Mouse (Mus musculus) midbrain, embryonic 15.5 days (tissue): ENCODE results near the gene Ccdc7a. TPM values are rescaled to one million over a fixed set of nuclear protein-coding genes. Genes with fewer than 3 reads are reported as not detected.

Source experiments
- ATAC-seq: fragments of 200-750 bp; cut with Nextera tagmentation; replicated peaks from 2 replicates; pipeline ENCODE4 v1.8.0; 2017; ENCODE audit warnings: moderate TSS enrichment
- H3K27ac ChIP-seq: fragments of 300-500 bp; sonication (generic); 2 replicates; pipeline ENCODE4 v1.5.1; 2015; ENCODE audit warnings: mild to moderate bottlenecking, inconsistent platforms
- H3K27me3 ChIP-seq: fragments of 300-500 bp; sonication (generic); replicated peaks from 2 replicates; pipeline ENCODE4 v1.6.1; 2015; ENCODE audit warnings: inconsistent platforms
- H3K36me3 ChIP-seq: fragments of 300-500 bp; sonication (generic); replicated peaks from 2 replicates; pipeline ENCODE4 v1.6.1; 2015; ENCODE audit warnings: inconsistent platforms
- H3K4me1 ChIP-seq: fragments of 300-500 bp; sonication (generic); 2 replicates; pipeline ENCODE4 v1.6.1; 2015; ENCODE audit warnings: inconsistent platforms
- H3K4me2 ChIP-seq: fragments of 300-500 bp; sonication (generic); 2 replicates; pipeline ENCODE4 v1.6.1; 2015; ENCODE audit warnings: inconsistent platforms, mild to moderate bottlenecking, moderate library complexity
- H3K4me3 ChIP-seq: fragments of 300-500 bp; sonication (generic); 2 replicates; pipeline ENCODE4 v1.5.1; 2015; ENCODE audit warnings: mild to moderate bottlenecking, inconsistent platforms
- H3K9ac ChIP-seq: fragments of 300-500 bp; sonication (generic); 2 replicates; pipeline ENCODE4 v1.6.1; 2015; ENCODE audit warnings: mild to moderate bottlenecking, inconsistent platforms
- H3K9me3 ChIP-seq: fragments of 300-500 bp; sonication (generic); 2 replicates; pipeline ENCODE4 v1.6.1; 2016; ENCODE audit warnings: inconsistent platforms
- WGBS: fragments of 180-500 bp; shearing (Covaris S2); methylation state at CpG from one replicate; pipeline ENCODE4 v1.1.7; 2015; ENCODE audit warnings: mixed read lengths; 5-methylcytosine and 5-hydroxymethylcytosine counted together
- polyA plus RNA-seq: library from polyadenylated mRNA; unstranded; fragments of >200 nt; fragmentation: Nextera tagmentation; extraction: Ambion mirVana; gene quantifications from 2 replicates; pipeline ENCODE4 v1.2.1, GENCODE M21; 2015

The Ccdc7a gene
- polyA plus RNA-seq, 1 experiment from 2014 or later, result not detected

DNA sequence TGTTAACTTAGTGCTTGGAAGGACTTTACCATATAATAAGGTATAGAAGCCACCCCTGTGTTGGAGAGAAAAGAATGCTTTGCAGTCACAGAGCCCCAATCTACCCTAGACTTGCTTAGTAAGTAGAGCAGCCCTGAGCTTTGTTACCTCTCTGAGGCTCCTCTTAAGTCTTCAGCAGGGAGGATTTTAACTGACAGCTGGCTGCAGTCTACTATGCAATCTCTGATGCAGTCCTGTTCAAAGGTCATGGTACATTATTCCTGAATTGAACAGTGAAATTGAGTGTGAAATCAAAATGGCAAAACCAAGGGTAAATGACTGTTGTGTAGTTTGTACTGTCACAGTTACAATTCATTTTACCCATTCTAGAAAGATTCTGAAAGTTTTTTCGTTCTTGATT is 338.1 kb downstream of the Ccdc7a start:
- WGBS, result 58% methylated on average over 1 of the region's 1 CpGs
- H3K9ac ChIP-seq, result no peak overlapping the region
- no peaks in the 10 kb centered on the region for H3K9me3 ChIP-seq
- H3K27ac ChIP-seq, result no peak overlapping the region
- ATAC-seq, result no peak
- peaks cover 16% of the 10 kb centered on the region for H3K36me3 ChIP-seq
- H3K27me3 ChIP-seq, result no peaks in the 10 kb centered on the region
- H3K4me3 ChIP-seq, result no peak overlapping the region
- H3K4me2 ChIP-seq, result no peak overlapping the region
- H3K4me1 ChIP-seq, result peaks cover 2% of the 10 kb centered on the region; the same call in 1 of the 2 replicates

DNA sequence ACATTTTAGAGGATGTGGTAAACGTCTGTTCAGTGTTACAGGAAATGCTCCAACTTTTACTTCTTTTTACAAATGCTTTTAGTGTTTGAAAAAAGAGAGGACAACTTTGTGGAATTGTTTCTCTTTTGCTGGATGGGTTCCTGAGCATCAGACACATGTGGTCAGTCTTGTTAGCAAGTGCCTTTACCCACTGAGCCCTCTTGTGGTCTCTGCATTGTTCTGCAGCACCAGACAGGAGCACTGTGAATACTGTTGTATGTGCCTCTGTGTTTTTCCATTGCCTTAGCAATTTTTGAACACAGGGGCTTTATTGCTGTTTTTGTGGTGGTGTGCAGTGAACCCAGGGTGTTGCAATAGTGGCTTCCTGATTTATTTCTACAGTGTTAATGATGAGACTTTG is 340.5 kb downstream of the Ccdc7a start:
- Histone ChIP-seq H3K27ac (no peak overlapping the region), H3K9ac (no peak overlapping the region), H3K4me2 (no peak overlapping the region), H3K36me3 (peaks cover 24% of the 10 kb centered on the region), H3K9me3 (no peaks in the 10 kb centered on the region), H3K4me1 (no peaks in the 10 kb centered on the region), H3K4me3 (no peak overlapping the region), H3K27me3 (no peaks in the 10 kb centered on the region)
- ATAC-seq, result peak; percentile 83
- 59% methylated on average over 1 of the region's 1 CpGs for WGBS

- H3K4me2 ChIP-seq, result no peak overlapping the region
- no peaks in the 10 kb centered on the region for H3K4me1 ChIP-seq
- H3K9me3 ChIP-seq, result no peaks in the 10 kb centered on the region
- ATAC-seq, result no peak
- no peaks in the 10 kb centered on the region for H3K27me3 ChIP-seq
- H3K36me3 ChIP-seq, result peaks cover 35% of the 10 kb centered on the region
- H3K4me3 ChIP-seq, result no peak overlapping the region
- no peak overlapping the region for H3K9ac ChIP-seq
- no peak overlapping the region for H3K27ac ChIP-seq
These were observed 349.1 kb downstream of the Ccdc7a start for GRCm38 (mm10) chr8:128716184-128716583.

DNA sequence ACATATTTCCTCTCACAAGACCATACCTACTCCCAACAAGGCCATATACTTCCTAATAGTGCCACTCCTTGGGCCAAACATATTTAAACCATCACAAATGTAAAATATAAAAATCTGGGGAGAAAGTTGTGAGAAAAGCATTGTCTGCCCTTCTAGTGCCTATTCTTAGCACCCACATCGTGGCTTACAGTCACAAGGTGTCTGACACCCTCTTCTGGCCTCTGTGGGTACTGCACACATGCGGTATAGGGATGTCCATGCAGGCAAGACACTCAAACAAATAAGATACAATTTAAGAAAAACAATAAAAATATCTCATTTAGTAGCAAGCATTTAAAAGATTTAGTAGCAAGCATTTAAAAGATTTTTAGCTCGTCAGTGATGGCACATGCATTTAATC is 356.1 kb downstream of the Ccdc7a start:
- ATAC-seq, result no peak

GRCm38 (mm10) chr8:128704836-128705235 is 360.5 kb downstream of the Ccdc7a start:
- Histone ChIP-seq H3K36me3 (peaks cover 8% of the 10 kb centered on the region; the same call in 1 of the 2 replicates), H3K4me1 (no peaks in the 10 kb centered on the region), H3K27me3 (no peaks in the 10 kb centered on the region), H3K9ac (no peak overlapping the region), H3K9me3 (no peaks in the 10 kb centered on the region), H3K4me3 (no peak overlapping the region), H3K4me2 (no peak overlapping the region), H3K27ac (no peak overlapping the region)
- 88% methylated on average over 2 of the region's 2 CpGs for WGBS
- no peak for ATAC-seq

More for the DNA sequence above, 356.1 kb downstream of the Ccdc7a start:
- Histone ChIP-seq H3K4me2 (no peak overlapping the region), H3K9me3 (no peaks in the 10 kb centered on the region), H3K27ac (no peak overlapping the region), H3K4me3 (no peak overlapping the region), H3K9ac (no peak overlapping the region), H3K27me3 (no peaks in the 10 kb centered on the region), H3K36me3 (peaks cover 32% of the 10 kb centered on the region), H3K4me1 (no peaks in the 10 kb centered on the region)
- 45% methylated on average over 3 of the region's 3 CpGs for WGBS

DNA sequence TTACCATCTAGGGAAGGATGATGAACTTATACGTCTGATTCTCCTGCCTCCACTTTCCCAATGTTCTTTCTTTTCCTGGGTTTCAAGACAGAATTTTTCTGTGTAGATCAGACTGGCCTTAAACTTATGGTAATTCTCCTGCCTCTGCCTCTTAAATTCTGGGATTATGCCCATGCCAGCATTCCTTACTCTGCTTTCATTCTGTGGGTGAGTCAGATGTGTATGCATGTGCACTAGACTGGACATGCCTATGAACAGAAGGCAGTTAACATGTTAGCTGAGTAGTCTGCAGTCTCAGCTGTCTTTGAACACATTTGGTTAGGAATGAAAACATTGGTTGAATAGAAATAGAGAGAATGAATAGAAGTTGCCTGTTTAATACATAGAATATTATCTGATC is 360.9 kb downstream of the Ccdc7a start:
- H3K9ac ChIP-seq, result no peak overlapping the region
- 74% methylated on average over 1 of the region's 1 CpGs for WGBS
- peaks cover 7% of the 10 kb centered on the region; the same call in 1 of the 2 replicates for H3K36me3 ChIP-seq
- no peak overlapping the region for H3K4me2 ChIP-seq
- H3K4me1 ChIP-seq, result no peaks in the 10 kb centered on the region
- no peaks in the 10 kb centered on the region for H3K9me3 ChIP-seq
- no peak for ATAC-seq
- no peak overlapping the region for H3K4me3 ChIP-seq
- no peaks in the 10 kb centered on the region for H3K27me3 ChIP-seq
- no peak overlapping the region for H3K27ac ChIP-seq

DNA sequence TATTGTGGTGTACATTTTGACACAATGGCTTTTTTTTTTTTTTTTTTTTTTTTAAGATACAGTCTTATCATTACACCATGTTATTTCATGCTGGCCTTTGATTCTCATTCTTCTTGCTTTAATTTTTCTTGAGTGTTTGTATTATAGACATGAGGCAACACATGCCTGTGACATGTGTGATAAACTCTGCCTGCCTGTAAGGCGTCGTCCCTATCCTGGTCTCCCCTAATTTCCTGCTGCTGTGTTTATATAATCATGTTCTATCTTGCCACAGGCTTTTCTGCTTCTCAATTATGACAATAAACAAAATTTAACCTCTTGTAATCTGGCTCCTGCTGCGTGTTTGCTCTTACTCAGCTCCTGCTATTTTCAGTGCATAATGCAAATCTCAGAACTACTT is 367.4 kb downstream of the Ccdc7a start:
- Histone ChIP-seq H3K36me3 (no peaks in the 10 kb centered on the region), H3K27ac (no peak overlapping the region), H3K4me3 (no peak overlapping the region), H3K4me1 (peaks cover 7% of the 10 kb centered on the region; the same call in 1 of the 2 replicates), H3K4me2 (no peak overlapping the region), H3K9ac (no peak overlapping the region), H3K27me3 (no peaks in the 10 kb centered on the region), H3K9me3 (no peaks in the 10 kb centered on the region)
- no peak for ATAC-seq
- WGBS, result 67% methylated on average over 3 of the region's 3 CpGs

GRCm38 (mm10) chr8:128696701-128697397 is 368.5 kb downstream of the Ccdc7a start:
- Histone ChIP-seq H3K27ac (no peak overlapping the region), H3K27me3 (no peaks in the 10 kb centered on the region), H3K9ac (no peak overlapping the region), H3K4me2 (no peak overlapping the region), H3K9me3 (no peaks in the 10 kb centered on the region), H3K36me3 (no peaks in the 10 kb centered on the region), H3K4me3 (no peak overlapping the region), H3K4me1 (peaks cover 7% of the 10 kb centered on the region; the same call in 1 of the 2 replicates)
- no peak for ATAC-seq
- WGBS, result 97% methylated on average over 1 of the region's 1 CpGs

DNA sequence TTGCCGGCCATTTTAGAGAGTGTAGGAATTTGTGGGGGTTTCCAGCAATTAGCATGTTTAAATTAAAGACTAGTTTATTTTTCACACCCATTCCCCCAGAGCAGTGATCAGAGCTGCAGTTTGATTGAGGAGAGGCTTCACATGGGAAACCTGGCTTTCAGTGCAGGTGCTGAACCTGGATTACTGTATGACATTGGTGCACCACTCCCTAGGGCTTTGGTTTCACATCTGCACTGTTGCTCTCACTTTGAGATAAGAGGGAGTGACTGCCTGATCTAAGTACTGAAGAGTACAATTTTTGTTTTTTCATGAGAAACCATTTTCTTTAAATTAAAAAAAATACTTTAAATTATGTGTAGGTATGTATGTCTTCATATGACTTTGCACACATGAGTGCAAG is 375.3 kb downstream of the Ccdc7a start:
- WGBS, result 89% methylated on average over 1 of the region's 1 CpGs
- Histone ChIP-seq H3K4me2 (no peak overlapping the region), H3K9me3 (no peaks in the 10 kb centered on the region), H3K4me1 (peaks cover 34% of the 10 kb centered on the region), H3K27me3 (no peaks in the 10 kb centered on the region), H3K36me3 (no peaks in the 10 kb centered on the region), H3K27ac (no peak overlapping the region), H3K9ac (no peak overlapping the region), H3K4me3 (no peak overlapping the region)
- ATAC-seq, result no peak

GRCm38 (mm10) chr8:128688679-128689078 is 376.6 kb downstream of the Ccdc7a start:
- H3K27me3 ChIP-seq, result no peaks in the 10 kb centered on the region
- ATAC-seq, result no peak
- no peak overlapping the region for H3K27ac ChIP-seq
- H3K36me3 ChIP-seq, result no peaks in the 10 kb centered on the region
- WGBS, result 81% methylated on average over 3 of the region's 3 CpGs
- peaks cover 29% of the 10 kb centered on the region for H3K4me1 ChIP-seq
- no peaks in the 10 kb centered on the region for H3K9me3 ChIP-seq
- no peak overlapping the region for H3K4me2 ChIP-seq
- no peak overlapping the region for H3K9ac ChIP-seq
- no peak overlapping the region for H3K4me3 ChIP-seq

- no peak for ATAC-seq
- H3K27ac ChIP-seq, result peak overlapping the region; percentile 99
- peaks cover 29% of the 10 kb centered on the region for H3K4me1 ChIP-seq
- peak overlapping the region; percentile 89 for H3K9ac ChIP-seq
- no peaks in the 10 kb centered on the region for H3K36me3 ChIP-seq
- H3K4me2 ChIP-seq, result peak overlapping the region; percentile 65
- H3K27me3 ChIP-seq, result no peaks in the 10 kb centered on the region
- no peaks in the 10 kb centered on the region for H3K9me3 ChIP-seq
- 0% methylated on average over 2 of the region's 2 CpGs for WGBS
- peak overlapping the region; percentile 98 for H3K4me3 ChIP-seq
These were observed 378.8 kb downstream of the Ccdc7a start for GRCm38 (mm10) chr8:128686429-128686990.

DNA sequence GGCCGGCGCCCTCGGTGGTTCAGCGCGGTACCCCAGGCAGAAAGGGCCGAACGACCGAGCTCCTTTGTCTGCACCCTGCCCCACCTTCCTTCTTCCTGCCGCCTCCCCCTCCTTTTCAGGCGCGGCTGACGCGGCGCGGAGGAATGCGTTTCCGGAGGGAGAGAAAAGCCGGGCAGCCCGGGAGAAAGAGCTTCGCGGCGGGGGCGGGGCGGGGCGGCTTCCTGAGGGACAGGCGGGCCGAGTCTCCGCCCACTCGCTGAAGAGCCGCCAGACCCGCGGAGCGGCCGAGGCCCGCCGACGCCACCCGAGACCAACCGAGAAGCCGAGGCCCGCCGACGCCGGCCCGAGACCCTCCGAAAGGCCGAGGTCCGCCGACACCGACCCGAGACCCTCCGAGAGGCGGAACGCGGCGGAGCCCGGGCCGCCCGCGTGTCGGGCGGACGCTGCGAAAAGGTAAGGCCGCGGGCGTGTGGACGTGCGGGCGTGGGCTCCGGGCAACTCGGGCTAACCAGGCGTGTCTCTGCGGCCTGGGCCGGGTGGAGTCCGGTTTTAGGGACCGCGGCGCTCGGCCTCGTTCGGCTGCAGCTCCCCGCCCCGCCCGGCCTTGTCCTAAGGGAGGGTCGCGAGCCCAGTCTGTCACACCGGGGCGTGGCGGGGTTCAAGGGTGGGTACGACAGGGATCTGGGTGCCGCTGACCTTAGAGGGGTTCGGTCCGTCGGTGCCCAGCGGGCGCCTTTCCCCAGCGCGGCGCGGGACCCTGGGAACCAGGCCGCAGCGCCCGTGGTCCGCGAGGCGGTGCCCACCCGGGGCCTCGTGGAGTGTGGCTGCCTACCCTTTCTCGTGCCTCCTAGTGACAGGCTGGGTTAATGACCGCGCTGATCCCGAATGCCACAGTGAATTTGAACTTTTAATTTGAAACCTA is 379.5 kb downstream of the Ccdc7a start, which contains the start of gene Itgb1:
Gene Itgb1, plus strand, starts transcription at position 148 of the 922 bp plus-strand sequence.
- ATAC-seq, result peak; percentile 96
- no peaks in the 10 kb centered on the region for H3K36me3 ChIP-seq
- H3K9ac ChIP-seq, result peak within 1 kb of the TSS; percentile 89
- H3K27me3 ChIP-seq, result no peaks in the 10 kb centered on the region
- peak within 1 kb of the TSS; percentile 99 for H3K27ac ChIP-seq
- H3K9me3 ChIP-seq, result no peaks in the 10 kb centered on the region
- peak within 1 kb of the TSS; percentile 65 for H3K4me2 ChIP-seq
- under 1% methylated on average over 104 of the region's 113 CpGs for WGBS
- H3K4me1 ChIP-seq, result peaks cover 29% of the 10 kb centered on the region
- H3K4me3 ChIP-seq, result peak within 1 kb of the TSS; percentile 98
